Mouse (Mus musculus): ENCODE data around the gene Gyg.

DNA sequence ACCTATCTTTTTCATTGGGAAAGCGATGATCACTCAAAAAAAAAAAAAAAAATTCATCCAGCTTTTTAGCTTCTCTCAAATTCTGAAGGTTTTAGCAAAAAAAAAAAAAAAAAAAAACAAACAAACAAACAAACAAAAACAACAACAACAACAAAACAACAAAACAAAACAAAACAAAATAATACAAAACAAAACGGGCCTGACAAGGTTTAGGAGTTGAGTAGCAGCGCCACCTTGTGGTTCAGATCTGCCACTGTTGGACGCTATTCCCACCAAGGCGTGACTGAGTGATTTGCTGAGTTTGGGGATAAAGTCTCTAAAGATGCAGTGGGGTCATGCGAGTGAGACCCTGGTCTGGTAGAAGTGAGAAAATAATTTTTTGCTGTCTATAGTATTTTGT, 43.8 kb upstream of the Gyg start:
- TF ChIP-seq GATA1 (IDR thresholded peaks at IDR 0.05; ENCODE audit: borderline replicate concordance, low read length) (no peak), FLI1 (IDR thresholded peaks at IDR 0.05; ENCODE audit: low read length) (no peak)
